Mouse (Mus musculus) liver, embryonic 14.5 days (tissue): Measurements from ENCODE around the gene Trhr2. TPM values are rescaled to one million over a fixed set of nuclear protein-coding genes. Genes with fewer than 3 reads are reported as not detected.

ENCODE experiments used
- ATAC-seq: fragments of 200-750 bp; cut with Nextera tagmentation; 2 replicates; pipeline ENCODE4 v1.8.0; 2017; ENCODE audit warnings: moderate number of reproducible peaks, mild to moderate bottlenecking, moderate library complexity; ENCODE audit not compliant: insufficient read depth
- DNase-seq, 3 experiments: peaks; one replicate each; pipeline ENCODE4 v3.0.0-alpha.2; 2012 to 2013; ENCODE audit warnings: low read depth in 3 of 3, low spot score in 3 of 3
- H3K27ac ChIP-seq: fragments of 300-500 bp; sonication (generic); 2 replicates; pipeline ENCODE4 v1.5.1; 2014; ENCODE audit warnings: moderate library complexity, mild to moderate bottlenecking, control low read depth, inconsistent platforms
- H3K27me3 ChIP-seq: fragments of 300-500 bp; sonication (generic); 2 replicates; pipeline ENCODE4 v1.6.1; 2014; ENCODE audit warnings: mild to moderate bottlenecking, low read length, moderate library complexity; ENCODE audit not compliant: control insufficient read depth, insufficient read depth
- H3K36me3 ChIP-seq: fragments of 300-500 bp; sonication (generic); replicated peaks from 2 replicates; pipeline ENCODE4 v1.6.1; 2014; ENCODE audit warnings: low read depth; ENCODE audit not compliant: control insufficient read depth, insufficient read depth
- H3K4me1 ChIP-seq, 2 experiments: fragments of 200-500 bp in 1 of 2; fragments of 300-500 bp in 1 of 2; sonication (generic) in 1 of 2; replicated peaks; 2 replicates each; pipeline ENCODE4 v1.6.1; 2012 to 2014; ENCODE audit warnings: antibody characterized with exemption in 1 of 2, inconsistent platforms in 1 of 2, low read length in 1 of 2; ENCODE audit not compliant: control insufficient read depth in 2 of 2, insufficient read depth in 2 of 2
- H3K4me2 ChIP-seq: fragments of 300-500 bp; sonication (generic); 2 replicates; pipeline ENCODE4 v1.6.1; 2014; ENCODE audit warnings: low read depth, mild to moderate bottlenecking, control low read depth, moderate library complexity
- H3K4me3 ChIP-seq, 2 experiments: fragments of 200-500 bp in 1 of 2; fragments of 300-500 bp in 1 of 2; sonication (generic) in 1 of 2; 2 replicates each; pipeline ENCODE4 v1.5.1; 2012 to 2014; ENCODE audit warnings: low read depth in 2 of 2, low read length in 2 of 2, mild to moderate bottlenecking in 2 of 2, control low read depth in 1 of 2, inconsistent platforms in 1 of 2, moderate library complexity in 1 of 2; ENCODE audit not compliant: insufficient read depth in 1 of 2
- H3K9ac ChIP-seq: fragments of 300-500 bp; sonication (generic); replicated peaks from 2 replicates; pipeline ENCODE4 v1.6.1; 2014; ENCODE audit warnings: mild to moderate bottlenecking, control low read depth, moderate library complexity
- H3K9me3 ChIP-seq: fragments of 300-500 bp; sonication (generic); 2 replicates; pipeline ENCODE4 v1.6.1; 2016; ENCODE audit warnings: low read length, mixed read lengths; ENCODE audit not compliant: control insufficient read depth
- CTCF ChIP-seq: IDR thresholded peaks from 2 replicates; pipeline ENCODE4 v1.5.1; 2016; ENCODE audit warnings: antibody characterized with exemption, low read depth, control low read depth
- EP300 ChIP-seq: IDR thresholded peaks from 2 replicates; pipeline ENCODE4 v1.6.1; 2016; ENCODE audit warnings: antibody characterized with exemption, low read depth
- WGBS: fragments of 180-500 bp; shearing (Covaris S2); extraction: QIAGEN DNeasy Blood & Tissue Kit; methylation state at CpG from one replicate; pipeline ENCODE4 v1.1.7; 2014; ENCODE audit not compliant: insufficient replicate concordance; 5-methylcytosine and 5-hydroxymethylcytosine counted together
- polyA plus RNA-seq, 2 experiments: library from polyadenylated mRNA; depleted of rRNA in 1 of 2; stranded (reverse) in 1 of 2; unstranded in 1 of 2; fragments of >200 nt; fragmentation: Nextera tagmentation in 1 of 2; extraction: Ambion mirVana in 1 of 2; gene quantifications; 2 replicates each; pipeline versions ENCODE4 v1.2.1 to v1.2.3; 2012 to 2014

The Trhr2 gene
- polyA plus RNA-seq, 2 experiments = not detected

- WGBS = 71% methylated on average over 5 of the region's 5 CpGs
- Histone ChIP-seq H3K9me3 (no peaks in the 10 kb centered on the region), H3K4me3 (no peak overlapping the region), H3K27me3 (no peaks in the 10 kb centered on the region), H3K9ac (no peak overlapping the region; the same call in none of the 2 replicates), H3K4me2 (no peak overlapping the region), H3K4me1 (peaks cover 46 to 52% of the 10 kb centered on the region in 2 experiments), H3K36me3 (no peaks in the 10 kb centered on the region), H3K27ac (no peak overlapping the region)
- no peak for TF ChIP-seq CTCF
- no peak for TF ChIP-seq EP300
- DNase-seq (no peak), ATAC-seq (no peak)
Observed at GRCm38 (mm10) chr8:122347811-122348552, 12.6 kb downstream of the Trhr2 start.

GRCm38 (mm10) chr8:122345181-122346095 is 15.1 kb downstream of the Trhr2 start:
- WGBS = 23% methylated on average over 12 of the region's 12 CpGs
- DNase-seq (no peak), ATAC-seq (no peak)
- no peak overlapping the region; the same call in 1 of the 2 replicates for H3K9ac ChIP-seq
- H3K27ac ChIP-seq = no peak overlapping the region
- peak overlapping the region; percentile 1; the same call in 1 of the 2 replicates for H3K4me2 ChIP-seq
- peaks cover 54 to 70% of the 10 kb centered on the region in 2 experiments for H3K4me1 ChIP-seq
- no peaks in the 10 kb centered on the region for H3K27me3 ChIP-seq
- no peak overlapping the region for H3K4me3 ChIP-seq
- H3K36me3 ChIP-seq = no peaks in the 10 kb centered on the region
- TF ChIP-seq EP300 = no peak
- no peak for TF ChIP-seq CTCF
- no peaks in the 10 kb centered on the region for H3K9me3 ChIP-seq

GRCm38 (mm10) chr8:122344219-122344618 is 16.3 kb downstream of the Trhr2 start:
- DNase-seq (no peak), ATAC-seq (peak; percentile 71)
- H3K27me3 ChIP-seq = no peaks in the 10 kb centered on the region
- peaks cover under 1% of the 10 kb centered on the region for H3K36me3 ChIP-seq
- TF ChIP-seq CTCF (no peak), EP300 (no peak)
- peak overlapping the region; percentile 73 for H3K4me2 ChIP-seq
- peaks cover 43 to 59% of the 10 kb centered on the region in 2 experiments for H3K4me1 ChIP-seq
- H3K9me3 ChIP-seq = no peaks in the 10 kb centered on the region
- H3K9ac ChIP-seq = peak overlapping the region; percentile 49; the same call in 1 of the 2 replicates
- H3K4me3 ChIP-seq = no peak overlapping the region
- no peak overlapping the region; the same call in 1 of the 2 replicates for H3K27ac ChIP-seq
- WGBS = 7% methylated on average over 2 of the region's 5 CpGs

GRCm38 (mm10) chr8:122343758-122344157 is 16.8 kb downstream of the Trhr2 start:
- Histone ChIP-seq H3K27me3 (no peaks in the 10 kb centered on the region), H3K9me3 (no peaks in the 10 kb centered on the region), H3K4me3 (peak overlapping the region; percentile 26 to 41; a peak in 3 of 4 replicates), H3K27ac (peak overlapping the region; percentile 24; the same call in 1 of the 2 replicates), H3K9ac (peak overlapping the region; percentile 55), H3K36me3 (peaks cover 4% of the 10 kb centered on the region), H3K4me1 (peaks cover 38 to 54% of the 10 kb centered on the region in 2 experiments), H3K4me2 (peak overlapping the region; percentile 73)
- DNase-seq (no peak), ATAC-seq (peak; percentile 47)
- TF ChIP-seq CTCF (no peak), EP300 (no peak)
- under 1% methylated on average over 14 of the region's 14 CpGs for WGBS
